Mouse (Mus musculus) limb, embryonic 14.5 days (tissue): ENCODE data around the gene Acsl1. TPM values are rescaled to one million over a fixed set of nuclear protein-coding genes. Genes with fewer than 3 reads are reported as not detected.

Source experiments
- ATAC-seq: fragments of 200-750 bp; cut with Nextera tagmentation; 2 replicates; pipeline ENCODE4 v1.8.0; 2017; ENCODE audit warnings: low read depth, moderate number of reproducible peaks, moderate TSS enrichment; ENCODE audit not compliant: low FRiP score
- DNase-seq: peaks from one replicate; pipeline ENCODE4 v3.0.0-alpha.2; 2015; ENCODE audit warnings: low spot score
- H3K27ac ChIP-seq: fragments of 300-500 bp; sonication (generic); replicated peaks from 2 replicates; pipeline ENCODE4 v1.5.1; 2014; ENCODE audit warnings: low read depth, mild to moderate bottlenecking, low read length, moderate library complexity, mixed read lengths
- H3K27me3 ChIP-seq: fragments of 300-500 bp; sonication (generic); 2 replicates; pipeline ENCODE4 v1.6.1; 2014; ENCODE audit warnings: low read length, mixed read lengths; ENCODE audit not compliant: control insufficient read depth, insufficient read depth
- H3K36me3 ChIP-seq: fragments of 300-500 bp; sonication (generic); 2 replicates; pipeline ENCODE4 v1.6.1; 2014; ENCODE audit warnings: mild to moderate bottlenecking, low read length, moderate library complexity, mixed read lengths; ENCODE audit not compliant: control insufficient read depth, insufficient read depth
- H3K4me1 ChIP-seq: fragments of 300-500 bp; sonication (generic); 2 replicates; pipeline ENCODE4 v1.6.1; 2014; ENCODE audit warnings: antibody characterized with exemption, low read length, mixed read lengths; ENCODE audit not compliant: control insufficient read depth, insufficient read depth
- H3K4me2 ChIP-seq: fragments of 300-500 bp; sonication (generic); replicated peaks from 2 replicates; pipeline ENCODE4 v1.6.1; 2014; ENCODE audit warnings: low read depth, mild to moderate bottlenecking, low read length, moderate library complexity; ENCODE audit not compliant: severe bottlenecking
- H3K4me3 ChIP-seq: fragments of 300-500 bp; sonication (generic); replicated peaks from 2 replicates; pipeline ENCODE4 v1.5.1; 2014; ENCODE audit warnings: low read length
- H3K9ac ChIP-seq: fragments of 300-500 bp; sonication (generic); 2 replicates; pipeline ENCODE4 v1.6.1; 2014; ENCODE audit warnings: mild to moderate bottlenecking, low read depth, low read length, moderate library complexity; ENCODE audit not compliant: severe bottlenecking
- H3K9me3 ChIP-seq: fragments of 300-500 bp; sonication (generic); 2 replicates; pipeline ENCODE4 v1.6.1; 2016; ENCODE audit warnings: low read length; ENCODE audit not compliant: control insufficient read depth
- POLR2A ChIP-seq: fragments of 200-500 bp; IDR thresholded peaks from 2 replicates; pipeline ENCODE4 v1.8.0; 2012; ENCODE audit warnings: inconsistent platforms, mild to moderate bottlenecking, moderate library complexity, borderline replicate concordance; ENCODE audit not compliant: insufficient read depth, insufficient read length; ENCODE audit errors: extremely low read depth
- WGBS: fragments of 180-500 bp; shearing (Covaris S2); extraction: QIAGEN DNeasy Blood & Tissue Kit; methylation state at CpG from one replicate; pipeline ENCODE4 v1.1.7; 2014; 5-methylcytosine and 5-hydroxymethylcytosine counted together
- polyA plus RNA-seq, 2 experiments: library from polyadenylated mRNA; depleted of rRNA in 1 of 2; stranded (reverse) in 1 of 2; unstranded in 1 of 2; fragments of >200 nt; fragmentation: Nextera tagmentation in 1 of 2; extraction: Ambion mirVana in 1 of 2; gene quantifications; 2 replicates each; pipeline versions ENCODE4 v1.2.1 to v1.2.3; 2012 to 2014

Acsl1 gene
- polyA plus RNA-seq, 2 experiments = 20.7 to 33.9 TPM

DNA sequence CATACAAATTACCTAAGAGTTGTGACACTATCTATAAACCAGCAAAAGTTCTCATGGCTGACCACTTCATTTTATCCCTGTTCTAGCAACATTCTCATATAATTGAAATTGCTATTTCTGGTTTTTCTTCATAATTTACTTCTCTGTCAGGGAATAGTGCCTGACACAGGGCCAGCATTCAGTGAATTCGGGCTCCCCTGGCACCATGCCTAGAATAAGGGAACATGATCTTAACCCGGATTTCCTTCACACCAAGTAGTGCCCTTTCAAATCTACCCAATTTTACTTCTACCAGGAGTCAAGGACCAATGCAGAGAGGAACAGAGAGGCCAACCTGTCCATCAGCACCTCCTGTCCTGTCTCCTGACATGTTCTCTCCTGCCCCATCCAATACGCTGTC lies 114.7 kb downstream of the Acsl1 start:
- H3K9me3 ChIP-seq = no peaks in the 10 kb centered on the region
- no peaks in the 10 kb centered on the region for H3K27me3 ChIP-seq
- H3K9ac ChIP-seq = no peak overlapping the region
- H3K36me3 ChIP-seq = peaks cover 12% of the 10 kb centered on the region; the same call in 1 of the 2 replicates
- no peak overlapping the region for H3K27ac ChIP-seq
- H3K4me3 ChIP-seq = no peak overlapping the region
- ATAC-seq (no peak), DNase-seq (no peak)
- WGBS = 63% methylated on average over 3 of the region's 3 CpGs
- no peak overlapping the region for H3K4me2 ChIP-seq
- H3K4me1 ChIP-seq = no peaks in the 10 kb centered on the region
- TF ChIP-seq POLR2A = no peak

Other genes starting within 250 kb of the Acsl1 start
- gene Helt, start 176.4 kb upstream of the Acsl1 start, polyA plus RNA-seq (2012; rRNA removed) = 0.05 TPM in 1 of 2 replicates, not detected in the other
- not detected in 2 replicates for gene Helt, start 176.4 kb upstream of the Acsl1 start, polyA plus RNA-seq (2014; fragmentation: Nextera tagmentation; extraction: Ambion mirVana)
- gene Cenpu, start 81.0 kb downstream of the Acsl1 start, polyA plus RNA-seq (2012; rRNA removed) = 10.1 and 11.5 TPM in 2 replicates
- gene Cenpu, start 81.0 kb downstream of the Acsl1 start, polyA plus RNA-seq (2014; fragmentation: Nextera tagmentation; extraction: Ambion mirVana) = 11.0 and 11.2 TPM in 2 replicates
- 10.1 and 10.3 TPM in 2 replicates for gene Primpol, start 146.2 kb downstream of the Acsl1 start, polyA plus RNA-seq (2012; rRNA removed)
- gene Primpol, start 146.2 kb downstream of the Acsl1 start, polyA plus RNA-seq (2014; fragmentation: Nextera tagmentation; extraction: Ambion mirVana) = 13.9 and 16.8 TPM in 2 replicates
- gene Casp3, start 146.3 kb downstream of the Acsl1 start, polyA plus RNA-seq (2012; rRNA removed) = 47.5 and 54.0 TPM in 2 replicates
- gene Casp3, start 146.3 kb downstream of the Acsl1 start, polyA plus RNA-seq (2014; fragmentation: Nextera tagmentation; extraction: Ambion mirVana) = 71.3 and 72.1 TPM in 2 replicates